Mouse (Mus musculus): Measurements from ENCODE around the gene Trmt112. TPM values are rescaled to one million over a fixed set of nuclear protein-coding genes. Genes with fewer than 3 reads are reported as not detected.

The Trmt112 gene
- polyA plus RNA-seq, 1 experiment from 2014 or later, result 150 TPM

DNA sequence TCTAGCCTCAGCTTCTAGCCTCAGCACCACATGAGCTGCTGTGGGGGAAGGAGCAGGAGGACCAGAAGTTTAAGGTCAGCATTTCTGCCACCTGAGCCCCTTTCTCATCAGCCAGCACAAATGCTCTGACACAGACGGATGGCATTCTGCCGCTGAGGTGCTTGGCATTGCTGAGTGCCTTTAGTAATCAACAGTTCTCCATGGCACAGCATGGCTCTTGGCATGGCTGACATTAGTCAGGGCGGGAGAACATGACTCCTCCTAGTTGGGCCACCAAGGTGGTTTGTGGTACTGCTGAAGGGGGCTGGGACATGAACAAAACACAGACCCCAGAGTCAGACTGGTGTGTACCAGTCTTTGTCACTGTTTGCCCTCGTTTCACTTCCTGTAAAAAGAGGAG lies 38.7 kb downstream of the Trmt112 start:
- H3K9me3 ChIP-seq (replicated peaks; ENCODE audit: control insufficient read depth, low read length), result no peaks in the 10 kb centered on the region
- WGBS, result 75% methylated on average over 4 of the region's 4 CpGs
- no peak overlapping the region for H3K4me2 ChIP-seq (ENCODE audit: low read length)
- no peak for DNase-seq (ENCODE audit: low spot score)
- H3K4me3 ChIP-seq (ENCODE audit: low read depth, low read length), result no peak overlapping the region
- H3K9ac ChIP-seq (ENCODE audit: low read length), result no peak overlapping the region
- peaks cover 9% of the 10 kb centered on the region; the same call in 1 of the 2 replicates for H3K36me3 ChIP-seq (ENCODE audit: control insufficient read depth, insufficient read depth, low read length)
- ATAC-seq, result no peak
- no peaks in the 10 kb centered on the region for H3K27me3 ChIP-seq (replicated peaks; ENCODE audit: control insufficient read depth, insufficient read depth, low read length)
- H3K27ac ChIP-seq (ENCODE audit: low read depth, low read length), result no peak overlapping the region
- peaks cover 12% of the 10 kb centered on the region for H3K4me1 ChIP-seq (ENCODE audit: control insufficient read depth, insufficient read depth, low read length)

DNA sequence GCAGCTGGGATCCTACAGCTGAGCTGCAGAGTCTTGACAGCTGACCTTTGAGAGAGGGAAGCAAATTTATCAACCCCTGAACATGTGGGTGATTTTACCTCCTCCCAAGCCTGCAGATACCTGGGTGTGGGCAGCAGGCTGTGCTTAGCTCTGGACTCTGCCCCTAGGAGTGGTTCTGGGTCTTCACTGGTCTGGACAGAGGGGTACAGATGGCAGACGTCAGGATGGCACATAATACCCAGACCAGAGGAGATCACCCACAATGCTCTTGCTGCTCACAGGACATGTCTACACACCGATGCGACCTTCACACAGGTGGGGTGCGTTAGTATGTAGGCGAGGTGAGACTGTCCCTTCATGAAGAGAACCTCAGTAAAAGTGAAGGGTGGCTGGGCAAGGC lies 40.0 kb downstream of the Trmt112 start:
- Histone ChIP-seq H3K27me3 (replicated peaks; ENCODE audit: control insufficient read depth, insufficient read depth, low read length) (no peaks in the 10 kb centered on the region), H3K4me3 (ENCODE audit: low read depth, low read length) (no peak overlapping the region), H3K4me2 (ENCODE audit: low read length) (0 out of 2 replicates have a peak overlapping the region, but pooled peaks have one; percentile 94), H3K9me3 (replicated peaks; ENCODE audit: control insufficient read depth, low read length) (no peaks in the 10 kb centered on the region), H3K36me3 (ENCODE audit: control insufficient read depth, insufficient read depth, low read length) (peaks cover 9% of the 10 kb centered on the region; the same call in 1 of the 2 replicates), H3K27ac (ENCODE audit: low read depth, low read length) (no peak overlapping the region), H3K4me1 (ENCODE audit: control insufficient read depth, insufficient read depth, low read length) (peaks cover 12% of the 10 kb centered on the region), H3K9ac (ENCODE audit: low read length) (no peak overlapping the region)
- no peak for DNase-seq (ENCODE audit: low spot score)
- ATAC-seq, result no peak
- WGBS, result 90% methylated on average over 5 of the region's 5 CpGs

GRCm38 (mm10) chr19:6949951-6950350 lies 40.5 kb downstream of the Trmt112 start:
- DNase-seq (ENCODE audit: low spot score), result no peak
- Histone ChIP-seq H3K36me3 (ENCODE audit: control insufficient read depth, insufficient read depth, low read length) (peaks cover 10% of the 10 kb centered on the region; the same call in 1 of the 2 replicates), H3K27ac (ENCODE audit: low read depth, low read length) (0 out of 2 replicates have a peak overlapping the region, but pooled peaks have one; percentile 94), H3K4me3 (ENCODE audit: low read depth, low read length) (peak overlapping the region; percentile 58), H3K9me3 (replicated peaks; ENCODE audit: control insufficient read depth, low read length) (no peaks in the 10 kb centered on the region), H3K4me2 (ENCODE audit: low read length) (peak overlapping the region; percentile 94), H3K4me1 (ENCODE audit: control insufficient read depth, insufficient read depth, low read length) (peaks cover 12% of the 10 kb centered on the region), H3K9ac (ENCODE audit: low read length) (peak overlapping the region; percentile 80), H3K27me3 (replicated peaks; ENCODE audit: control insufficient read depth, insufficient read depth, low read length) (no peaks in the 10 kb centered on the region)
- ATAC-seq, result no peak
- WGBS, result 57% methylated on average over 5 of the region's 5 CpGs

GRCm38 (mm10) chr19:6950613-6951153 lies 41.2 kb downstream of the Trmt112 start:
- peak; percentile 73 for ATAC-seq
- peak overlapping the region; percentile 80 for H3K9ac ChIP-seq (ENCODE audit: low read length)
- H3K4me3 ChIP-seq (ENCODE audit: low read depth, low read length), result peak overlapping the region; percentile 58
- DNase-seq (ENCODE audit: low spot score), result peak; percentile 85
- H3K36me3 ChIP-seq (ENCODE audit: control insufficient read depth, insufficient read depth, low read length), result peaks cover 15% of the 10 kb centered on the region; the same call in 1 of the 2 replicates
- WGBS, result under 1% methylated on average over 28 of the region's 28 CpGs
- peaks cover 12% of the 10 kb centered on the region for H3K4me1 ChIP-seq (ENCODE audit: control insufficient read depth, insufficient read depth, low read length)
- H3K9me3 ChIP-seq (replicated peaks; ENCODE audit: control insufficient read depth, low read length), result no peaks in the 10 kb centered on the region
- peak overlapping the region; percentile 94 for H3K4me2 ChIP-seq (ENCODE audit: low read length)
- H3K27me3 ChIP-seq (replicated peaks; ENCODE audit: control insufficient read depth, insufficient read depth, low read length), result no peaks in the 10 kb centered on the region
- H3K27ac ChIP-seq (ENCODE audit: low read depth, low read length), result peak overlapping the region; percentile 94

DNA sequence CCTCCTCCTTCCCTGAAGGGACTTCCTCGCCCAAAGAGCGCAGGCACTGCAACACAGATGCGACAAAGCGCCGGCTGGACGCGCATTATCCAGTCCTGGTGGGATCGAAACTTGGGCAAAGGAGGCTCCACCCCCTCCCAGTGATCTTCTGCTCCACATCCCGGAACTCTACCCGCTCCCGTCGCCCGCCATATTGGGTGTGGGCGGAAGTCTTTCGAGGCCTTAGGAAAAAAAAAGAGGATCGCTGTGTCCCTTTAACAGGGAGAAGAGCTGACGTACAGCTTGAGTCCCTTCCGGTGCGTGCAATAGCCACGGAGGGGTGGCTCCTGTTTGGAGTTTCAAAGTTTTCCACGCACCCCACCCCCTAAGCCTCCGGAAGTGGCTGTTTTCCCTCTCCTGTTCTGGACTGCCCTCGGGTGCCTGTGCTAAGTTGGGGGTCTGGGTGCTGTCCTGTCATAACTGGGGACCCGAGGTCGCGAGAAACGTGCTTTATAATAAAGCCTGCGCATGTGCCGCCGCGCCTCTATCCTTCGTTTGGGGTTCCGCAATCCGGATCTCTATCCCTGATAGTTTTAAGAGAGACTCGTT lies 42.0 kb downstream of the Trmt112 start:
- Histone ChIP-seq H3K4me1 (ENCODE audit: control insufficient read depth, insufficient read depth, low read length) (peaks cover 12% of the 10 kb centered on the region), H3K36me3 (ENCODE audit: control insufficient read depth, insufficient read depth, low read length) (peaks cover 12% of the 10 kb centered on the region; the same call in 1 of the 2 replicates), H3K9ac (ENCODE audit: low read length) (peak overlapping the region; percentile 80), H3K27me3 (replicated peaks; ENCODE audit: control insufficient read depth, insufficient read depth, low read length) (no peaks in the 10 kb centered on the region), H3K4me2 (ENCODE audit: low read length) (peak overlapping the region; percentile 94), H3K27ac (ENCODE audit: low read depth, low read length) (peak overlapping the region; percentile 94), H3K4me3 (ENCODE audit: low read depth, low read length) (peak overlapping the region; percentile 58), H3K9me3 (replicated peaks; ENCODE audit: control insufficient read depth, low read length) (no peaks in the 10 kb centered on the region)
- DNase-seq (ENCODE audit: low spot score) (peak; percentile 97), ATAC-seq (peak; percentile 81)
- under 1% methylated on average over 35 of the region's 35 CpGs for WGBS

- H3K4me3 ChIP-seq (ENCODE audit: low read depth, low read length), result peak overlapping the region; percentile 58
- 4% methylated on average over 31 of the region's 31 CpGs for WGBS
Measured at GRCm38 (mm10) chr19:6951994-6952711, 42.7 kb downstream of the Trmt112 start.

DNA sequence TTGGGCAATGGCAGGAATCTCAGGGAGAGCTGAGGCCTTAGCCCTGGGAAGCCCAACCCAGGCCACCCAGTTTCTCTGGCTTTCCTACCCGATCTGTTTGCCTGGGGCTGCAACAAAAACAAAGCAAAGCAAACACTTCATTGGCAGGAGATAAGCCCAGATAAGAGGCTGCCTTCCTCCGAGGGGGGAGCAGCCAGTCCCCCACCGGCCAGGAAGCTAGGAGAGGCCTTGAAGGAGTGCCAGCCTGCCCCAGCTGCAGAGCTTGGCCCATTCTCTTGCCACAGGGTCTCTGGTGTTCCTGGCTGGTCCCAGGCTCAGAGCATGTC lies 43.2 kb downstream of the Trmt112 start:
- H3K4me3 ChIP-seq (ENCODE audit: low read depth, low read length), result no peak overlapping the region; the same call in 1 of the 2 replicates
- peak overlapping the region; percentile 94 for H3K4me2 ChIP-seq (ENCODE audit: low read length)
- H3K36me3 ChIP-seq (ENCODE audit: control insufficient read depth, insufficient read depth, low read length), result peaks cover 12% of the 10 kb centered on the region; the same call in 1 of the 2 replicates
- H3K9ac ChIP-seq (ENCODE audit: low read length), result peak overlapping the region; percentile 80; the same call in 1 of the 2 replicates
- ATAC-seq, result no peak
- no peaks in the 10 kb centered on the region for H3K9me3 ChIP-seq (replicated peaks; ENCODE audit: control insufficient read depth, low read length)
- DNase-seq (ENCODE audit: low spot score), result no peak
- WGBS, result 21% methylated on average over 3 of the region's 3 CpGs
- no peak overlapping the region for H3K27ac ChIP-seq (ENCODE audit: low read depth, low read length)
- peaks cover 12% of the 10 kb centered on the region for H3K4me1 ChIP-seq (ENCODE audit: control insufficient read depth, insufficient read depth, low read length)
- no peaks in the 10 kb centered on the region for H3K27me3 ChIP-seq (replicated peaks; ENCODE audit: control insufficient read depth, insufficient read depth, low read length)

More at GRCm38 (mm10) chr19:6951994-6952711, 42.7 kb downstream of the Trmt112 start:
- no peaks in the 10 kb centered on the region for H3K9me3 ChIP-seq (replicated peaks; ENCODE audit: control insufficient read depth, low read length)
- peaks cover 12% of the 10 kb centered on the region for H3K4me1 ChIP-seq (ENCODE audit: control insufficient read depth, insufficient read depth, low read length)
- no peaks in the 10 kb centered on the region for H3K27me3 ChIP-seq (replicated peaks; ENCODE audit: control insufficient read depth, insufficient read depth, low read length)
- H3K36me3 ChIP-seq (ENCODE audit: control insufficient read depth, insufficient read depth, low read length), result peaks cover 12% of the 10 kb centered on the region; the same call in 1 of the 2 replicates
- peak overlapping the region; percentile 94 for H3K4me2 ChIP-seq (ENCODE audit: low read length)
- ATAC-seq, result peak; percentile 40
- DNase-seq (ENCODE audit: low spot score), result peak; percentile 74
- peak overlapping the region; percentile 80 for H3K9ac ChIP-seq (ENCODE audit: low read length)
- peak overlapping the region; percentile 94 for H3K27ac ChIP-seq (ENCODE audit: low read depth, low read length)

DNA sequence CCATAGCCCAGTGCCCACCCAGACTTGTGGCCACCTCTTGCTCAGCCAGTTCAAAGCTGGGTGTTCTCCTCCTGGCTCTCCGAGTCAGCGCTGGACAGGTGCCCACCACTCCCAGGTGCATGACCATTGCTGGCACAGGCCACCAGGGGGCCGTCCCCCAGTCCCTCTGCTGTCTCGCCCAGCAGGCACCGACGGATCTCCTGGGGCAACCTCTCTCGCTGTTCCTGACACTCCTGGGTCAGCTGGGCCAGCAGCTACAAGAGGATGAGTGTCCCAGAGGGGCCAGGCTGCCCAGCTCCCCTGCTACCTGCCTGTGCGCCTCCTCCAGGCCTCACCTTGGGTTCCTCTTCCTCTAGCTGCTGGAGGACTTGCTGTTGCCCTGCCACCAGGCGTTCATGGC lies 44.5 kb downstream of the Trmt112 start:
- Histone ChIP-seq H3K27me3 (replicated peaks; ENCODE audit: control insufficient read depth, insufficient read depth, low read length) (no peaks in the 10 kb centered on the region), H3K9ac (ENCODE audit: low read length) (no peak overlapping the region), H3K36me3 (ENCODE audit: control insufficient read depth, insufficient read depth, low read length) (peaks cover 12% of the 10 kb centered on the region; the same call in 1 of the 2 replicates), H3K4me1 (ENCODE audit: control insufficient read depth, insufficient read depth, low read length) (peaks cover 12% of the 10 kb centered on the region), H3K9me3 (replicated peaks; ENCODE audit: control insufficient read depth, low read length) (no peaks in the 10 kb centered on the region), H3K4me3 (ENCODE audit: low read depth, low read length) (no peak overlapping the region), H3K27ac (ENCODE audit: low read depth, low read length) (no peak overlapping the region), H3K4me2 (ENCODE audit: low read length) (no peak overlapping the region)
- WGBS, result 58% methylated on average over 9 of the region's 9 CpGs
- DNase-seq (ENCODE audit: low spot score), result no peak
- ATAC-seq, result no peak
